Mouse (Mus musculus): ENCODE results near the gene Ccr10.

The Ccr10 gene

DNA sequence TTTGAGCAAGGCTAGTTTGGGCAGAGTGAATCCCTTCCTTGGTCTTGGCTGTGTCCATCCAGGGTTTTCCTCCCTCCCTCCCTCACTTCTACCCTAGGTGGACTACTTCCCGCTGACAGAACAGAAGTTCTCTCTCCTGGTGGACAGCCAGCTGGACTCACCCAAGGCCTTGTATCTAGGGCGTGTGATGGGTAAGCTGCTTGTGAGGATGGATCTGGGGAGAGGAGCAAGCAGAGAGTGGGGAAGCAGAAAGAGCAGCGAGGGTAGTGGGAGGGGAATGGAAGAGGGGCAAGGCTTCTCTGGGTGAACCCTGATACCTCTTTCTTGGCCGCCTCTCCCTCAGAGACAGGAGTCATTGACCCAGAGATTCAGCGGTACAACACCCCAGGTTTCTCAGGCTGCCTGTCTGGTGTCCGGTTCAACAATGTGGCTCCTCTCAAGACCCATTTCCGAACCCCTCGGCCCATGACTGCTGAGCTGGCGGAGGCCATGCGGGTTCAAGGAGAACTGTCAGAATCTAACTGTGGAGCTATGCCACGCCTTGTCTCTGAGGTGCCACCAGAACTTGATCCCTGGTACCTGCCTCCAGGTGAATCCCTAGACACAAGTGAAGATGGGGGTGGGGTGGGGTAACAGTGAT is 13.0 kb upstream of the Ccr10 start:
- peak; percentile 89 to 91 for DNase-seq

DNA sequence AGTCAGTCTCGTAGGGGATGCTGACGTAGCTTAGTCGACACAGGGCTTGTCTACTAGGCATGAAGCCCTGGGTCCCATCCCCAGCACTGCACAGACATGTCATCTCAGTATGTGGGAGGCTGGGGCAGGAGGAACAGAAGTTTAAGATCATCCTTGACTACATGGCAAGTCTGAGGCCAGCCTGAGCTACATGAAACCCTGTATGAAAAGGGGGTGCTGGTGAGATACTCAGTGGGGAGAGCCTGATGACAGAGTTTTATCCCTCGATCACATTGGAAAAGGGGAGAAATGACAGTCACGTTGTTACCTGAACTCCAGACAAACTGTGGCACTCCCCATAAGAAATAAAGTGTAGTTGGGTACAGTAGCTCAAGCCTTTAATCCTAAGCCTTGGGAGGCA is 12.3 kb upstream of the Ccr10 start:
- peak in 1 of 2 experiments; percentile 27 for DNase-seq

DNA sequence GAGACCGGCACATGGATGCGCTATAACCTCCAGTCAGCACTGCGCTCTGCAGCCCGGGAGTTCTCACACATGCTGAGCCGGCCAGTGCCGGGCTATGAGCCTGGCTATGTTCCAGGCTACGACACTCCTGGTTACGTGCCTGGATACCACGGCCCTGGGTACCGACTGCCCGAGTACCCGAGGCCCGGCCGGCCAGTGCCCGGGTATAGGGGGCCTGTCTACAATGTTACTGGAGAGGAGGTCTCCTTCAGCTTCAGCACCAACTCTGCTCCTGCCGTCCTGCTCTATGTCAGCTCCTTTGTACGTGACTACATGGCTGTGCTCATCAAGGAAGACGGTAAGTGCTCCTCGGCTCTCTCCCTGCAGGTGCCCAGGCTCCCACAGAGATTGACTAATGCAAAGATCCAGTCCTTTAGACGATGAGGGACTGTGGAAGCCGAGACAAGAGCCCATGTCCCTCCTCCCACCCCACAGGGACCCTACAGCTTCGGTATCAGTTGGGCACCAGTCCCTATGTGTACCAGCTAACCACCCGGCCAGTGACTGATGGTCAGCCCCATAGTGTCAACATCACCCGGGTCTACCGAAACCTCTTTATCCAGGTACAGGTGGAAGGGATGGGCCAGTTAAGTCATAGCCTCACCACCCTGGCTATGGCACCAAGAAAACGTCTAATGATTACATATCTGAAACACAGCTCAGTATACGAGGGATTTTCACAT is 11.4 kb upstream of the Ccr10 start:
- peak; percentile 51 to 63 for DNase-seq

DNA sequence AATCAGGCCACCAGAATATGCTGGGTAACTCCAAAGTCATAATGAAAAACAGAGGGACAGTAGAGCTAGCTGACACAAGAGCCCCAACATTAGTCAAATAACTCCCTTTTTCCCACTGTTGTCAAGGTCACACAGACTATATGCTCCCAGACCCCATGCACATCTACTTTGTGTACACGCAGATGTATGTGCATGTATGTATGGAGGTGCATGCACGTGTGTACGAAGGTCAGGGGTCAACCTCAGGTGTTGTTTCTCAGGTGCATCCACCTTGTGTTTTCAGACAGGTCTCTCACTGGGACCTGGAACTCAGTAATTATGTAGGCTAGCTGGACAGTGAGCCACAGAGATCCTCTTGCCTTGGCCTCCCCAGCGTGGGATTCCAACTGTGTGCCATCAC is 10.2 kb upstream of the Ccr10 start:
- DNase-seq, result peak in 1 of 2 experiments; percentile 18

DNA sequence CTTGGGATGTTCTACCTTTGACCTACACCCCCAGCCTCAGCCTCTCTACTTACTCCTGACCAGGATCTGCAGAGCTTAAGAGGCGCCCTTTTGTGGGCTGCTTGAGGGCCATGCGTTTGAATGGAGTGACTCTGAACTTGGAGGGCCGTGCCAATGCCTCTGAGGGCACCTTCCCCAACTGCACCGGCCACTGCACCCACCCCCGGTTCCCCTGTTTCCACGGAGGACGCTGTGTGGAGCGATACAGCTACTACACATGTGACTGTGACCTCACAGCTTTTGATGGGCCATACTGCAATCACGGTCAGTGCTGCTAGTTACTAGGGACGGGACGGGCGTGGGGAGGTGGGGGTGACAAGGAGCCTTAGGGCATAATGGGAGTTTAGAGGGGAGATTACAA is 9.7 kb upstream of the Ccr10 start:
- DNase-seq, result peak; percentile 20 to 22

DNA sequence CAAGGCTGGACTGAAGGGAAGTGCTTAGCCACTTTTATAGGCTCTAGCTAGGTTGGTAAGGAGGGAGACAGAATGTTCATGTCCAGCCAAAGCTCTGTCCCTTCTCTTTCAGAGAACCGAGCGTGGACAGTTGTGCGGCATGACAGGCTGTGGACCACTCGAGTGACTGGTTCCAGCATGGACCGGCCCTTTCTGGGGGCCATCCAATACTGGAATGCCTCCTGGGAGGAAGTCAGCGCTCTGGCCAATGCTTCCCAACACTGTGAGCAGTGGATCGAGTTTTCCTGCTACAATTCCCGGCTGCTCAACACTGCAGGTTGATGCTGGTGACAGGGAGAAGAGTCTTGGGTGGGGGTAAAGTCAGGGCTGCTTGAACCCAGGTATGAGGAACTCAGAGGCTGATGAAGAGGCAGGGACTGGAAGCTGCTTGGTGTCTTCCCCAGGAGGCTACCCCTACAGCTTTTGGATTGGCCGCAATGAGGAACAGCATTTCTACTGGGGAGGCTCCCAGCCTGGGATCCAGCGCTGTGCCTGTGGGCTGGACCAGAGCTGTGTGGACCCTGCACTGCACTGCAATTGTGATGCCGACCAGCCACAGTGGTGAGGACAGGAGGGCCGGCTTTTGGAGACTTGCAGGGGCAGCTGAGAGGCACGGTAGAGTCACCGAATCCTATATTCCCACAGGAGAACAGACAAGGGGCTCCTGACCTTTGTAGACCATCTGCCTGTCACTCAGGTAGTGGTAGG is 7.7 kb upstream of the Ccr10 start:
- DNase-seq, result peak; percentile 81 to 84

DNA sequence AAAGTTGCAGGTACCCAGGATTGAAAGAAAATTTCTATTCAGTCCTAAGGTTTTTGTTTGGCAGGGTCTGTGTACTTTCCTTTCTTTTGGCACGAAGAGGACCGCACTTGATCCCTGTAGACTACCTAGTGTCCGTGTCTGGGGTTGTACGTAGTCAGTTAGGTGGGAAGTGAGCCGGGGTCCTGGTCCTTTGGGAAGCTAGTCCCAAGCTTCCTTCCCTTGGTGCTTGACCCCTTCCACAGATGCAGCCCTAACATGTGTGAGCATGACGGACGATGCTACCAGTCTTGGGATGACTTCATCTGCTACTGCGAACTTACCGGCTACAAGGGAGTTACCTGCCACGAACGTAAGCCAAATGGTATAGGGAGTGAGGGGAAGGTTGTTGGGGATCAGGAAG is 6.7 kb upstream of the Ccr10 start:
- DNase-seq, result no peak

DNA sequence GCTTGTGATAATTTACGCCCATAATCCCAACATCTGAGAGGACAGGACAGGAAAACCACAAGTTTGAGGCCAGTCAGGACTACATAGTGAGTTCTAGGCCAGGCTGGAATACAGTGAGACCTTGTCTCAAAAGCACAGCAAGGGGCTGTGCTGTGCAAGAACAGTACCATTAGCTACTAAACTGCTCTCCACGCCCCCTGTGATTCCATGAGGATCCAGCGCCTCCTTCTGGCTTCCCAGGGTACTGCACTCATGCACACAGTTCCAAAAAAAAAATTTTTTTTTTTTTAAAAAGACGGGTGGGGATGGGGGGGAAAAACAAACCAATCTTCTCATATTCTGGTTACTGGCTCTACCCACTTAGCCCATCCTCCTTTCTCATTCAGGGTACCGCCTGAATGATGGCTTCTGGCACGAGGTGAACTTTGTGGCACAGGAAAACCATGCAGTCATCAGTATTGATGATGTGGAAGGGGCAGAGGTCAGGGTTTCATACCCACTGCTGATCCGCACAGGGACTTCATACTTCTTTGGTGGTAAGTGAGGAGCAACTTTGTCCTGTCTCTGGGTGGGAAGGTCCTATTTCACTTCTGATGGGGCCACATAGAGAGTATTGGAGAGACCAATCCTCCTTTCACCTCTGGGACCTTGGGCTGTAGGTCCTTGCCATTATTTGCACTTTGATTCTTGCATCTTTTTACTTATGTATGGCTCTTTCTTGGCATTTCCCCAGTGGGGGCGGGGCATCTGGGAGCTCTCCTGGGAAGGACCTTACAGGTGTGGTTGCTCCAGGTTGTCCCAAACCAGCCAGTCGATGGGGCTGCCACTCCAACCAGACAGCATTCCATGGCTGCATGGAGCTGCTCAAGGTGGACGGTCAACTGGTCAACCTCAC is 5.8 kb upstream of the Ccr10 start:
- peak; percentile 90 to 95 for DNase-seq

DNA sequence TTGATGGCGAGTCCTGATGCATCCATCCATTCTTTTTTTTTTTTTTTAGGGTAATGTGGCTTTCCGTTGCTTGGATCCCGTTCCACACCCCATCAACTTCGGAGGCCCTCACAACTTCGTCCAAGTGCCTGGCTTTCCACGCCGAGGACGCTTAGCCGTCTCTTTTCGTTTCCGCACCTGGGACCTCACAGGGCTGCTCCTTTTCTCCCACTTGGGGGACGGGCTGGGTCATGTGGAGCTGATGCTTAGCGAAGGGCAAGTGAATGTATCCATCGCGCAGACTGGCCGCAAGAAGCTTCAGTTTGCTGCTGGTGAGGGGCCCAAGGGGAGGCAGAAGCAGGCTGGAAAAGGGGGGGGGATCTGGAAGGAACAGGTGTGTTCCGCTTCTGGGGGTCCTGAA is 5.0 kb upstream of the Ccr10 start:
- DNase-seq, result peak in 1 of 2 experiments; percentile 33

DNA sequence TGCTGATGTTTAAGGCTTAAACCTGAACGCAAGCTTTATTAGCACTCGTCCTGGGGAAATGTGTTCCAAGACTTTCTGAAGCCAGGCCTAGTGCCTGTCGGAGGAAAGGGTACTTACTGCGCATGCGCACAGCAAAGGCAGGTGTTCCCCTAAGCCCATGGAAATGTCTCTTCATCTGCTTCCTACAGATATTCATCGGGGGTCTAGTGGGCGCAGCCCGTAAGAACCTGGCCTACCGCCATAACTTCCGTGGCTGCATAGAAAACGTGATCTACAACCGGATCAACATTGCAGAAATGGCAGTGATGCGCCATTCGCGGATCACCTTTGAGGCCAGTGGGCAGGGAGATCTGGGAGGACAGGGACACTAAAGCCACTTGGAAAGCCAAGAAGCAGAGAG is 4.1 kb upstream of the Ccr10 start:
- DNase-seq, result peak; percentile 67 to 68

DNA sequence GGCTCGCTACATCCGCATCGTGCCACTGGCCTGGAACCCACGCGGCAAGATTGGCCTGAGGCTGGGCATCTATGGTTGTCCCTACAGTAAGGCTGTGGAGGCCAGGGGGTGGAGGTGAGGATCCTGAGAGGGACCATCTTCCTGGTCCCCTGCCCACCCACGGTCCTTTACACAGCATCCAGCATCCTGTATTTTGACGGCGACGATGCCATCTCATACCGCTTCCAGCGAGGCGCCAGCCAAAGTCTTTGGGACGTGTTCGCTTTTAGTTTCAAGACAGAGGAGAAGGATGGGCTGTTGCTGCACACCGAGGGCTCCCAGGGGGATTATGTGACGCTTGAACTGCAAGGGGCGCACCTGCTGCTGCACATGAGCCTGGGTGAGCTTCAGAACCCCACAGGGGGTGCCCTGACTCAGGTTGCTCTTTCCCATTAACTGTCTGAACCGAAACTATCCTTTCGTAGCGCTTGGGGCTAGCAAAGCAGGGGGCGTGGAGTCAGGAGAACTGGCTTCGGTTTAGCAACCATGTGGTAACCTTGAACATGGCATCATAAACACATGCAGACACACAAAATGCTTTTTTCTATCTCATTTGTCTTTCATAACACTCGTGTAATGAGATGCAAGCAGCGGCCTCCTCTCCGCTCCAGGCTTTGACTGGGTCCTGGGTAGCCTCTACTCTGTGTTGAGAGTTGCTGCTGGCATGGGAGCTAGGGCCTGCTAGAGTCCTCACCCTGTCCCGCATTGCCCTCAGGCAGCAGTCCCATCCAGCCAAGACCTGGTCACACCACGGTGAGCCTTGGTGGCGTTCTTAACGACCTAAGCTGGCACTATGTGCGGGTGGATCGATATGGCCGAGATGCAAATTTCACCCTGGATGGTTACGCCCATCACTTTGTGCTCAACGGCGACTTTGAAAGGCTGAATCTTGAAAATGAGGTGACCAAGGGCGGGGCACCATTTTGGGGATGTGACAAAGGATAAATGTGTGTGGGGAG is 3.1 kb upstream of the Ccr10 start:
- peak; percentile 60 to 62 for DNase-seq

DNA sequence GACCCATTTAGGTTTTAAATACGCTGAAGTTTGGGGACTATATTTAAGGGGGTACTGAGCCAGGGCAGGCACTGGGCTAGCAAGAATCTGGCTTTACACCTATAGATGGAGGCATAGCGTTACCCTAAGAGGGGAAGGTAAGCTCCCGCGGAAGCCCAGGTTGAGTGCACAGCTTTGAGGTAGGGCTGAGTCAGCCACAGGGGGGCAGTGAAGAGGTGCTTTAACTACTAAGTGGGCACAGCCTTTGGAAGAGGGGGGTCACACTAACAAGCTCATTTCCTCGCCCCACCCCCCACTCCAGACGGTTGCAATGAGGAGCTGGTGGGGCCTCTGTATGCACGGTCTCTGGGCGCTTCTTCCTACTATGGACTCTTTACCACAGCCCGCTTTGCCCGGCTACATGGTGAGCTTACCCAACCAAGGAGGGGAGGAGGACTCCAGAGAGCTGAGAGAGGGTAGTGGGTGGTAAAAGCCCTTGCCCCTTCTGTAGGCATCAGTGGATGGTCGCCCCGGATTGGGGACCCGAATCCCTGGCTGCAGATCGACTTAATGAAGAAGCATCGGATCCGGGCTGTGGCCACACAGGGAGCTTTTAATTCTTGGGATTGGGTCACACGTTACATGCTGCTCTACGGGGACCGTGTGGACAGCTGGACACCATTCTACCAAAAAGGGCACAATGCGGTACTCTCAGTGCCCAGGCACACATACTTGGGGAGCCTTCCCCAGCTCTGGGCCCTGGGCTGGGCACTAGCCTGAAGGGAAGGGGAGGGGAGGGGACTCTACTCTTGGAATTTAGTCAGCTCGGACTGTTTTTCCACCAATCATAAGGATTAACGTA is 1.9 kb upstream of the Ccr10 start:
- DNase-seq, result peak; percentile 97

DNA sequence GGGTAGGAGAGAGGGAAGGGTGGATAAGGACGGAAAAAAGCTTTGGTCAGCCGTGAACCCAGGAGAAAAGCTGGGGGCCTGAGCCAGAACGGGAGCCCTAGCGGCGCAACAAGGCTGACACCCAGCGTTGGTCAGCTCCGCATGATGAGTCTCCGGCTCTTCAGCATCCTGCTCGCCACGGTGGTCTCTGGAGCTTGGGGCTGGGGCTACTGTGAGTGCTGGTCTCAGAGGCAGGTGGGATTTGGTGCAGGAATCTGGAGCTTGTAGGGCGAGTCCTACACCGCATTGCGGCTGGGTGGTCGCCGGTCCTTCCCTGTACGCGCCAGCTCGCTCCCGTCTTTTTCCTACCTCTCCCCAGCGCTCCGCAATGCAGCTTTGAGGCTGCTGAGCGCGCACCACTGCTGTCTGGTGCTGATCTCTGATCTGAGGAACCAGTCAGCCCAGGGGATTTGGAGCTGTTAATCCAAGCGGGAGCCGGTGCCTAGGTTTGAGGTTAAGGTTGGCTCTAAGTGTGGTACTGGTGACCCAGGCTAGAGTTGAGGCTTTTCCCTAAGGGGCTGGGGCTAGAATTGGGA is 961 bp upstream of the Ccr10 start:
- DNase-seq, result peak; percentile 82 to 86

DNA sequence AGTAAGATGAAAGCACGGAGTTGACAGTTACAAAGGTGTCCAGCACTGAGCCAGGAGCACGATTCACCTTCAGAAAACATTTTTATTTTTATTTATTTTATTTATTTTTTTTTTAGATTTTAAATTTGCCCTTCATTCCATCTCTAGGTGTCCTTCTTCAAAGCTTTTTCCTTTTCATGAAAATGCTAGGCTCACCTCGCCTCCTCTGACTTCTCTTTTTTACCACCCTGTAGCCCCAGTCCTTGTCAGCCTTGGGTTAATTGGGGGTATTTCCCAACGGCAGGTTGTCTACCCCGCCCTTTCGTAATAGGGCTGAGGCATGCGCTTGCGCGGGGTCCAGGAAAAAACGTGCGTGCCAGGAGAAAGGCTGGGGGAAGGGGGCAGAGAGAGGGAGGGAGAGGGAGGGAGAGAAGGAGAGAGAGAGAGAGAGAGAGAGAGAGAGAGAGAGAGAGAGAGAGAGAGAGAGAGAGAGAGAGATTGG is 433 bp upstream of the Ccr10 start:
- DNase-seq, result peak; percentile 86 to 90

DNA sequence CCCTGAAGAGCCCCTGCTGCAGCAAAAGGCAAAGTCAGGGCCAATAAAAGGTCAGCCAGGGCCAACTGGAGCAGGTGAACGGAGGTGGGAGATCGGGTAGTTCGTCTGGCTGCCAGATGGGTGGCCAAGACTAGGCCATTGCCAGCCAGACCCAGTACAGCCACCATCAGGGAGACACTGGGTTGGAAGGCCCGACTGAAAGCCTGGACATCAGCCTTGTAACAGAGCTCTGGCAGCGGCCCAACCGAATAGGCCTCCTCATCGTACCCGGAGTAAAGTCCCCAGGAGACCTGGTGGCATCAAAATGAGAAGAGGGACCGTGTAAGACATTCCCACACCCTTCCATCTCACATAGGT is 876 bp downstream of the Ccr10 start:
- DNase-seq, result no peak

DNA sequence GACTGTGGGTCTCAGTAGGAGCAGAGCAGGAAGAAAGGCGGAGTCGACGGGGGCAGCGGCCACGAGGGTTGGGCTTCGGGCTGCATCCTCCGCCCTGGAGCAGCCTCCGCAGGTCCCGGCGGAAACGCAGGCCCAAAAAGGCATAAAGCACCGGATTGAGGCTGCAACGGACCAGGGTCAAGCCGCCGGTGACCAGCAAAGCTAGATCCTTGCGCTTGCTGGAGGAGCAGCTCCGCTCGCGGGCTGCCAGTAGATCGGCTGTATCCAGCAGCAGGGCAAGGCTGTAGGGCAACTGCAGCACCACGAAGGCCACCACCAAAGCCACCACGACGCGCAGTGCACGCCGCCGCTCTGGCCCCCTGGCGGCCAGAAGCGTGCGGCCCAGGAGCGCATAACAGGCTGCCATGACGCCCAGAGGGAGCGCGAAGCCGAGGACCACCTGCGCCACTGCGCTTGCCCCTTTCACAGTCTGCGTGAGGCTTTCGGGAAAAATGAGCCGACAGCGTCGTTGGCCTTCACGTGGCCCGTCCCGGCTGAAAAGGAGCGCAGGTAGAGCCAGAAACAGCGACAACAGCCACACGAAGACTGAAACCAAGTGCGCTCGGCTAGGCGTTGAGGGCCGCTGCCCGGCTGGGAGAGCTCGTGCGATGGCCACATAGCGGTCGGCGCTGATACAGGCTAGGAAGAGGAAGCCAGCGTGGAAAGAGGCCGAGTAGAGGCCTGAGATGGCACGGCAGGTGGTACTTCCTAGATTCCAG is 1.4 kb downstream of the Ccr10 start:
- DNase-seq, result peak; percentile 86 to 87

DNA sequence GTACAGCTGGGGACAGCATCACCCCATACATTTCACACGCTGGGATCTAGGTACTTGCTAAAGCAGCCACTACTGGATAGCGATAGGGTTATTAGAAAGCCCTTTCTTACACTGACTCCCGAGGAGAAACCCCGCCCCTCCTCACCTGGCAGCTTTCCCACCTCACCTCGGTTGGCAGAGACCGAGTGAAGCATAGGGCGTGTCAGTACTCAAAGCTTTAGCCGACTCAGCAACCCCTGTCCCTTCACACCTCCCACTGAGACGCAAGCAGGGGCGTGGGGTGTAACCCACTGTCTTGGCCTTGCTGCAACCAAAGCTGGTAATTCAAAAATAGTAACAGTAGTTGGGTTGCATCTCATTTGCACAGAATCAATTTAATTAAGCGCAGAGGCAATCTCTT is 2.1 kb downstream of the Ccr10 start:
- peak; percentile 78 to 82 for DNase-seq

DNA sequence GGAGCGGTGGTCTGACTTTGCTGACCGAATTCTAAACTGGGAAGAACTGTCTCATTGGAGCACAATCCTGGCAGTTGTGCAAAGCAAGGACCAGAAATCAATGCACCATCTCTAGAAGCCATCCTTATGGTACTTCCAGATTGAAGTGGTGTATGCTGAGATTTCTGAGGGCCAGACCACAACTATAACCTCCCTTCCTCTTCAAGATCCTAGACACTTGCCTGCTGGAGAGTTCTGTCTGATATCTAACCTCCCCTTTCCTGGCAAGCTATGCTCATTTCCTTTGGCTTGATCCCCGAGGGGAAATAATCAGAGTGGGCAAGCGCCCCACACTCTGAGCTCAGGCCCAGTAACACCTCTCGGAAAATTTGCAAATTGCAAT is 2.8 kb downstream of the Ccr10 start:
- DNase-seq, result peak in 1 of 2 experiments; percentile 13

DNA sequence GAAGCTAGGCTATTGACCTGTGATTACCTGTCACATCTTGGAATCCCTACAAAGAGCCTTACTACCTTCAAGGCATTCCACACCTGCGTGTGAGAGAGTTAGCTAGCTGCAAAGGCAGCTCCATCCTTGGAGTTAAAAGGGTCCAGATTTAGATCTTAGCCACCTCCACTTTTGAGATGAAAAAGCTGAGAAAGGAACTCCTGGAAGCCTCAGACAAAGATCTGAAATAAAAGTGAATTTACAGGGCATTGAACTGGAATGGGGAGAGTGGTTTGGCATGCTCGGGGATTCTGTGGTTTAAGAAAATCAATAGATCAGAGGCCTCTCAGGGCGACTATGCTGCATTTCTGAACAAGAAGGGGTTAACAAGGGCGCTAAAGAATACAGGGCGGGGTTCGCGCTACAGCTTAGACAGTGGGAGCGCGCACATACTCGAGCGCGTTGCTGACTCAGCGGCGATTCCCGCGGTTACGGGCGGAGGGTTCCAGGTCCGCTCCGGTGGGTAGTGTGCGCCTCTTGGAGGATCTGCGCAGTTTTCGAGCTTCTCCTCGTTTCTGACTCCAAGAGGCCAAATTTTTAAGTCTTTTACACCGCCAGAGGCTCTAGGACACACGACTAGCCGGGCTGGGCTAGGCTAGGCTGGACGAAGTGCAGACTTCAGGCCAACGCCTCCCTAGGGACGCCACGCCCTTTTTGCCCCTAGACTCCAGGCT is 3.4 kb downstream of the Ccr10 start:
- peak; percentile 85 to 88 for DNase-seq
